Mouse (Mus musculus) MEL (cell line): ENCODE data around the gene Tmem158. TPM values are rescaled to one million over a fixed set of nuclear protein-coding genes. Genes with fewer than 3 reads are reported as not detected.

Experiments
- DNase-seq: peaks from one replicate; pipeline ENCODE4 v3.0.0; 2011; ENCODE audit warnings: low read depth, low spot score
- H3K27ac ChIP-seq: 2 replicates; pipeline ENCODE4 v1.5.1; 2012; ENCODE audit warnings: low read depth, mild to moderate bottlenecking, control low read depth, low read length, moderate library complexity; ENCODE audit not compliant: control insufficient read depth
- H3K27me3 ChIP-seq, 2 experiments: fragments of 150-350 bp in 1 of 2; sonication (generic) in 1 of 2; 2 replicates each; pipeline ENCODE4 v1.6.1; 2012; ENCODE audit warnings: low read length in 2 of 2, mild to moderate bottlenecking in 2 of 2, improper control_type of control experiment in 1 of 2, moderate library complexity in 1 of 2; ENCODE audit not compliant: insufficient read depth in 2 of 2, control insufficient read depth in 1 of 2
- H3K36me3 ChIP-seq, 2 experiments: 2 replicates each; pipeline ENCODE4 v1.6.1; 2012 to 2014; ENCODE audit warnings: low read length in 2 of 2, improper control_type of control experiment in 1 of 2, inconsistent platforms in 1 of 2, mild to moderate bottlenecking in 1 of 2; ENCODE audit not compliant: insufficient read depth in 2 of 2, control insufficient read depth in 1 of 2
- H3K4me1 ChIP-seq, 2 experiments: fragments of 150-350 bp in 1 of 2; sonication (generic) in 1 of 2; 2 replicates each; pipeline ENCODE4 v1.6.1; 2012; ENCODE audit warnings: low read length in 2 of 2, improper control_type of control experiment in 1 of 2, mild to moderate bottlenecking in 1 of 2; ENCODE audit not compliant: insufficient read depth in 2 of 2, control insufficient read depth in 1 of 2
- H3K4me3 ChIP-seq, 2 experiments: fragments of 150-350 bp in 1 of 2; sonication (generic) in 1 of 2; 2 replicates each; pipeline ENCODE4 v1.5.1; 2012; ENCODE audit warnings: low read depth in 2 of 2, low read length in 2 of 2, mild to moderate bottlenecking in 2 of 2, moderate library complexity in 2 of 2, control low read depth in 1 of 2, improper control_type of control experiment in 1 of 2; ENCODE audit not compliant: control insufficient read depth in 1 of 2, insufficient read depth in 1 of 2
- H3K79me2 ChIP-seq: 2 replicates; pipeline ENCODE4 v1.6.1; 2012; ENCODE audit warnings: mild to moderate bottlenecking, low read length, moderate library complexity; ENCODE audit not compliant: control insufficient read depth, poor library complexity, insufficient read depth
- H3K9ac ChIP-seq: 2 replicates; pipeline ENCODE4 v1.6.1; 2012; ENCODE audit warnings: low read depth, mild to moderate bottlenecking, control low read depth, low read length, moderate library complexity; ENCODE audit not compliant: control insufficient read depth, poor library complexity, severe bottlenecking
- H3K9me3 ChIP-seq: fragments of 150-350 bp; sonication (generic); replicated peaks from 2 replicates; pipeline ENCODE4 v1.6.1; 2012; ENCODE audit warnings: mild to moderate bottlenecking, low read length, improper control_type of control experiment, moderate library complexity; ENCODE audit not compliant: insufficient read depth
- CHD1 ChIP-seq: IDR thresholded peaks from 2 replicates; pipeline ENCODE4 v1.6.1; 2012; ENCODE audit warnings: low read depth, mild to moderate bottlenecking, inconsistent platforms, low read length, improper control_type of control experiment
- CHD2 ChIP-seq: IDR thresholded peaks from 2 replicates; pipeline ENCODE4 v1.6.1; 2011; ENCODE audit warnings: low read length, improper control_type of control experiment
- ELF1 ChIP-seq: IDR thresholded peaks from 2 replicates; pipeline ENCODE4 v1.6.1; 2014; ENCODE audit warnings: low read depth, mild to moderate bottlenecking, inconsistent platforms, low read length, improper control_type of control experiment, moderate library complexity
- EP300 ChIP-seq, 2 experiments: IDR thresholded peaks; 2 replicates each; pipeline ENCODE4 v1.6.1; 2011; ENCODE audit warnings: improper control_type of control experiment in 2 of 2, low read length in 2 of 2, low read depth in 1 of 2, mild to moderate bottlenecking in 1 of 2
- ETS1 ChIP-seq: IDR thresholded peaks from 2 replicates; pipeline ENCODE4 v1.6.1; 2012; ENCODE audit warnings: low read depth, mild to moderate bottlenecking, inconsistent platforms, low read length, improper control_type of control experiment, moderate library complexity
- GATA1 ChIP-seq: IDR thresholded peaks from 2 replicates; pipeline ENCODE4 v1.6.1; 2011; ENCODE audit warnings: low read depth, low read length, improper control_type of control experiment
- HCFC1 ChIP-seq: IDR thresholded peaks from 2 replicates; pipeline ENCODE4 v1.6.1; 2012; ENCODE audit warnings: low read depth, mild to moderate bottlenecking, inconsistent platforms, low read length, improper control_type of control experiment, moderate library complexity
- JUND ChIP-seq: IDR thresholded peaks from 2 replicates; pipeline ENCODE4 v1.6.1; 2011; ENCODE audit warnings: low read depth, mild to moderate bottlenecking, improper control_type of control experiment, low read length
- MEF2A ChIP-seq: IDR thresholded peaks from 2 replicates; pipeline ENCODE4 v1.6.1; 2014; ENCODE audit warnings: low read depth, mild to moderate bottlenecking, inconsistent platforms, low read length, improper control_type of control experiment; ENCODE audit not compliant: poor library complexity, insufficient replicate concordance, severe bottlenecking; ENCODE audit errors: extremely low read depth
- MYC ChIP-seq: IDR thresholded peaks from 2 replicates; pipeline ENCODE4 v1.6.1; 2011; ENCODE audit warnings: low read depth, mild to moderate bottlenecking, low read length, improper control_type of control experiment, moderate library complexity
- NELFE ChIP-seq: IDR thresholded peaks from 2 replicates; pipeline ENCODE4 v1.6.1; 2011; ENCODE audit warnings: low read depth, low read length, improper control_type of control experiment
- RAD21 ChIP-seq: IDR thresholded peaks from 2 replicates; pipeline ENCODE4 v1.6.1; 2011; ENCODE audit warnings: mild to moderate bottlenecking, low read depth, low read length, improper control_type of control experiment
- RCOR1 ChIP-seq: IDR thresholded peaks from 2 replicates; pipeline ENCODE4 v1.6.1; 2012; ENCODE audit warnings: low read depth, mild to moderate bottlenecking, inconsistent platforms, low read length, improper control_type of control experiment
- SIN3A ChIP-seq: IDR thresholded peaks from 2 replicates; pipeline ENCODE4 v1.6.1; 2012; ENCODE audit warnings: low read length, improper control_type of control experiment, inconsistent platforms
- TAL1 ChIP-seq: IDR thresholded peaks from 2 replicates; pipeline ENCODE4 v1.6.1; 2012; ENCODE audit warnings: mild to moderate bottlenecking, inconsistent platforms, low read length, moderate library complexity, mixed read lengths
- TCF12 ChIP-seq: IDR thresholded peaks from 2 replicates; pipeline ENCODE4 v1.6.1; 2014; ENCODE audit warnings: low read depth, mild to moderate bottlenecking, inconsistent platforms, low read length, improper control_type of control experiment, moderate library complexity
- UBTF ChIP-seq: IDR thresholded peaks from 2 replicates; pipeline ENCODE4 v1.6.1; 2012; ENCODE audit warnings: low read depth, mild to moderate bottlenecking, inconsistent platforms, low read length, improper control_type of control experiment, moderate library complexity, borderline replicate concordance; ENCODE audit not compliant: insufficient read depth
- ZC3H11A ChIP-seq: IDR thresholded peaks from 2 replicates; pipeline ENCODE4 v1.6.1; 2012; ENCODE audit warnings: low read depth, mild to moderate bottlenecking, inconsistent platforms, low read length, improper control_type of control experiment
- polyA plus RNA-seq, 2 experiments: library from polyadenylated mRNA; stranded (reverse) in 1 of 2; unstranded in 1 of 2; fragments of >175 nt in 1 of 2; fragments of >200 nt in 1 of 2; gene quantifications; 2 replicates each; pipeline versions ENCODE4 v1.2.1 to v1.2.4; 2012; ENCODE audit warnings: low replicate concordance in 2 of 2, low read depth in 1 of 2; ENCODE audit not compliant: insufficient read length in 2 of 2, insufficient read depth in 1 of 2, missing spikeins in 1 of 2
- total RNA-seq: library from RNA; depleted of rRNA; stranded (reverse); fragments of 300-350 nt; gene quantifications from 2 replicates; pipeline ENCODE4 v1.2.3, GENCODE M21; 2012

The Tmem158 gene
- total and polyA plus RNA-seq, 3 experiments: 5.0 to 10.1 TPM; not detected in 1

- Histone ChIP-seq H3K27ac (no peak overlapping the region), H3K4me3 (no peak overlapping the region), H3K27me3 (no peaks in the 10 kb centered on the region), H3K9me3 (no peaks in the 10 kb centered on the region), H3K9ac (no peak overlapping the region), H3K79me2 (no peaks in the 10 kb centered on the region), H3K4me1 (peaks cover 30 to 62% of the 10 kb centered on the region in 2 experiments), H3K36me3 (peaks cover 0 to 63% of the 10 kb centered on the region in 2 experiments; a peak in 2 of 4 replicates)
- TF ChIP-seq RAD21 (no peak), TCF12 (peak; percentile 13; the same call in 1 of the 2 replicates), JUND (no peak), CHD1 (no peak), EP300 (IDR thresholded peaks at IDR 0.05; ENCODE audit: low read depth in 1 of 2, low read length in 2 of 2) (peak in 1 of 2 experiments; percentile 59; a peak in 2 of 4 replicates), ZC3H11A (no peak), ELF1 (peak; percentile 32; the same call in 1 of the 2 replicates), MYC (no peak), GATA1 (peak; percentile 28; the same call in 1 of the 2 replicates), ETS1 (peak; percentile 45), MEF2A (no peak), SIN3A (peak; percentile 29; the same call in 1 of the 2 replicates), RCOR1 (no peak; the same call in 1 of the 2 replicates), NELFE (no peak), UBTF (no peak), CHD2 (no peak), TAL1 (no peak), HCFC1 (no peak)
- DNase-seq: peak; percentile 42
These were observed 17.4 kb upstream of the Tmem158 start for GRCm38 (mm10) chr9:123278003-123278402.

DNA sequence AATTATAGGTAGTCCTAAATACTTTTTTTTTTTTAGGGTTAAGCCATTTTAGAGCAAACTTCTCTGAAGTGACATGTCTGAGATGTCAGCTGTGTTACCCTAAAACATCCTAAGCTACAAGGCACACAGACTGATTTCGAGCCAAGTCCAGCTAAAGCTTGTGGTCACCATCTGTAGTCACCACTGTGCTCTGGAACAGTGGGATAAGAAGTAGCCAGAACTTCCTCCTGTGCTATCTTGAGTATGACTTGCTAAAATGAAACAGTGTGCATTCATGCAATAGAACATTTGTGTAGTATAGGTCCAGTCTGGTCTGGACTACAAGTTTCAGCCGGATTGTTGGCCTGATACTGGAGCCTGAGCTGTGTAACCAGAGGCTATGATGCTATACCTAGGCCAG is 14.8 kb upstream of the Tmem158 start:
- H3K79me2 ChIP-seq: no peaks in the 10 kb centered on the region
- H3K9me3 ChIP-seq: no peaks in the 10 kb centered on the region
- DNase-seq: peak; percentile 84
- no peaks in the 10 kb centered on the region for H3K27me3 ChIP-seq
- no peak overlapping the region for H3K9ac ChIP-seq
- H3K27ac ChIP-seq: peak overlapping the region; percentile 31
- no peak overlapping the region for H3K4me3 ChIP-seq
- H3K4me1 ChIP-seq: peaks cover 27 to 66% of the 10 kb centered on the region in 2 experiments
- H3K36me3 ChIP-seq: peaks cover 0 to 69% of the 10 kb centered on the region in 2 experiments; a peak in 2 of 4 replicates
- TF ChIP-seq GATA1 (peak; percentile 93), TAL1 (peak; percentile 98), UBTF (no peak), ETS1 (peak; percentile 82), MYC (no peak), HCFC1 (no peak), SIN3A (peak; percentile 32), EP300 (IDR thresholded peaks at IDR 0.05; ENCODE audit: low read depth in 1 of 2, low read length in 2 of 2) (peak; percentile 95 to 96), TCF12 (peak; percentile 93)
